Mouse (Mus musculus): Measurements from ENCODE around the gene Acvr1. TPM values are rescaled to one million over a fixed set of nuclear protein-coding genes. Genes with fewer than 3 reads are reported as not detected.
A peak's percentile ranks its signal among the peaks of the same experiment; 100 is the strongest.

Gene Acvr1
- polyA plus RNA-seq, 1 experiment from 2014 or later, result 4.8 TPM

DNA sequence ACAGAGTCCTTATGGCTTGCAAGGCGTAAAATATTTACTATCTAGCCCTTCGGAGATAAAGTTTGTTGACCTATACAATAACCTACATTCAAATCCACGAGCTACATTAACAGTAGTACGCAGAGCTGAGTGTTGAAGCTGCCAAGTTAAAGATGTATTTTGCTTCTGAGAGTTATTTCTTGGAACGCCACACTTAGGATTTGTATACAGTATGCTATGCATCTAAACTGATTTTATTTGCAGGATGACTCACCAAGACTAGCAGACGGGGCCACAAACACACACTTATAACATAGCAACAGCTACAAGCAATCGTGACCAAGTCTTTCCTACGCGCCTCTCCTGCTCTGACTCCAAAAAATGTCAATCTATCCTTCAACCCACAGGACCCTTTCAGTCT is 46.2 kb downstream of the Acvr1 start:
- 57% methylated on average over 9 of the region's 9 CpGs for WGBS
- no peak overlapping the region for H3K27ac ChIP-seq (ENCODE audit: low read length)

GRCm38 (mm10) chr2:58518517-58518916 is 48.4 kb downstream of the Acvr1 start:
- no peak overlapping the region for H3K4me2 ChIP-seq (ENCODE audit: low read depth, low read length)
- H3K27ac ChIP-seq (ENCODE audit: low read length), result no peak overlapping the region
- WGBS, result 73% methylated on average over 1 of the region's 1 CpGs
- H3K9me3 ChIP-seq (ENCODE audit: control insufficient read depth, low read length), result no peaks in the 10 kb centered on the region
- no peak for ATAC-seq (ENCODE audit: low read depth)
- no peak overlapping the region for H3K4me3 ChIP-seq (ENCODE audit: low read length)
- H3K4me1 ChIP-seq (replicated peaks; ENCODE audit: control insufficient read depth, insufficient read depth, low read length), result peaks cover 22% of the 10 kb centered on the region
- no peaks in the 10 kb centered on the region for H3K36me3 ChIP-seq (ENCODE audit: control insufficient read depth, insufficient read depth, low read length)
- H3K9ac ChIP-seq (ENCODE audit: low read length), result no peak overlapping the region
- H3K27me3 ChIP-seq (ENCODE audit: control insufficient read depth, insufficient read depth, low read depth, low read length), result no peaks in the 10 kb centered on the region

More for the DNA sequence above, 46.2 kb downstream of the Acvr1 start:
- no peak overlapping the region for H3K4me3 ChIP-seq (ENCODE audit: low read length)
- no peaks in the 10 kb centered on the region for H3K27me3 ChIP-seq (ENCODE audit: control insufficient read depth, insufficient read depth, low read depth, low read length)
- peaks cover 21% of the 10 kb centered on the region for H3K4me1 ChIP-seq (replicated peaks; ENCODE audit: control insufficient read depth, insufficient read depth, low read length)
- H3K4me2 ChIP-seq (ENCODE audit: low read depth, low read length), result no peak overlapping the region
- peak; percentile 50 for ATAC-seq (ENCODE audit: low read depth)
- no peaks in the 10 kb centered on the region for H3K9me3 ChIP-seq (ENCODE audit: control insufficient read depth, low read length)
- H3K9ac ChIP-seq (ENCODE audit: low read length), result no peak overlapping the region
- no peaks in the 10 kb centered on the region for H3K36me3 ChIP-seq (ENCODE audit: control insufficient read depth, insufficient read depth, low read length)

GRCm38 (mm10) chr2:58516920-58517319 is 50.0 kb downstream of the Acvr1 start:
- Histone ChIP-seq H3K4me3 (ENCODE audit: low read length) (no peak overlapping the region), H3K9ac (ENCODE audit: low read length) (no peak overlapping the region), H3K4me2 (ENCODE audit: low read depth, low read length) (0 out of 2 replicates have a peak overlapping the region, but pooled peaks have one; percentile 49), H3K36me3 (ENCODE audit: control insufficient read depth, insufficient read depth, low read length) (no peaks in the 10 kb centered on the region), H3K9me3 (ENCODE audit: control insufficient read depth, low read length) (no peaks in the 10 kb centered on the region), H3K27ac (ENCODE audit: low read length) (peak overlapping the region; percentile 3; the same call in 1 of the 2 replicates), H3K4me1 (replicated peaks; ENCODE audit: control insufficient read depth, insufficient read depth, low read length) (peaks cover 19% of the 10 kb centered on the region), H3K27me3 (ENCODE audit: control insufficient read depth, insufficient read depth, low read depth, low read length) (no peaks in the 10 kb centered on the region)
- ATAC-seq (ENCODE audit: low read depth), result no peak; the same call in 1 of the 2 replicates
- WGBS, result 36% methylated on average over 6 of the region's 6 CpGs

GRCm38 (mm10) chr2:58516000-58516399 is 51.0 kb downstream of the Acvr1 start:
- H3K9ac ChIP-seq (ENCODE audit: low read length), result peak overlapping the region; percentile 31
- H3K27me3 ChIP-seq (ENCODE audit: control insufficient read depth, insufficient read depth, low read depth, low read length), result no peaks in the 10 kb centered on the region
- H3K4me3 ChIP-seq (ENCODE audit: low read length), result peak overlapping the region; percentile 19
- WGBS, result 17% methylated on average over 15 of the region's 15 CpGs
- H3K36me3 ChIP-seq (ENCODE audit: control insufficient read depth, insufficient read depth, low read length), result no peaks in the 10 kb centered on the region
- no peak overlapping the region; the same call in 1 of the 2 replicates for H3K27ac ChIP-seq (ENCODE audit: low read length)
- peak; percentile 44 for ATAC-seq (ENCODE audit: low read depth)
- H3K4me2 ChIP-seq (ENCODE audit: low read depth, low read length), result peak overlapping the region; percentile 49
- H3K4me1 ChIP-seq (replicated peaks; ENCODE audit: control insufficient read depth, insufficient read depth, low read length), result peaks cover 19% of the 10 kb centered on the region
- no peaks in the 10 kb centered on the region for H3K9me3 ChIP-seq (ENCODE audit: control insufficient read depth, low read length)

DNA sequence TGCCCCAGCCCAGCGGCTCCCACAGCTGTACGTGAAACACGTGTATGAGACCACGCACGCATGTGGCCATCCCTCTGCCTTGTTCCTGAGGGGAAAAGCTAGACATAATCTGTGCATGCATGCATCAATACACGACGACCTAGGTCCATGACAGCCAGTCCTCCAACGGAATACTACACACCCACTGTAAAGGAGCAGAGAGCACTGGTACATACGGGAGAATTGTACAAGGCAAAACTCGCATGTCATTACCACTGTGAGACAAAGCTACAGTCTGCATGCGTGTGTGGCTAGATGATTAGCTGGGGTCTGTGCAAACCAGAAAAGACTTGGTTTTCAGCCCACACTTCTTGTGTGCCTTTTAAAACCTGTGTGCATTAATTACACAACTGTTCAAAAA is 52.5 kb downstream of the Acvr1 start:
- ATAC-seq (ENCODE audit: low read depth), result no peak
- no peak overlapping the region for H3K9ac ChIP-seq (ENCODE audit: low read length)
- WGBS, result 95% methylated on average over 11 of the region's 11 CpGs
- H3K4me1 ChIP-seq (replicated peaks; ENCODE audit: control insufficient read depth, insufficient read depth, low read length), result peaks cover 23% of the 10 kb centered on the region
- no peaks in the 10 kb centered on the region for H3K27me3 ChIP-seq (ENCODE audit: control insufficient read depth, insufficient read depth, low read depth, low read length)
- H3K4me2 ChIP-seq (ENCODE audit: low read depth, low read length), result no peak overlapping the region
- no peaks in the 10 kb centered on the region for H3K36me3 ChIP-seq (ENCODE audit: control insufficient read depth, insufficient read depth, low read length)
- no peak overlapping the region for H3K27ac ChIP-seq (ENCODE audit: low read length)
- H3K9me3 ChIP-seq (ENCODE audit: control insufficient read depth, low read length), result no peaks in the 10 kb centered on the region
- H3K4me3 ChIP-seq (ENCODE audit: low read length), result no peak overlapping the region

- no peak overlapping the region for H3K4me2 ChIP-seq (ENCODE audit: low read depth, low read length)
These were observed 53.7 kb downstream of the Acvr1 start for GRCm38 (mm10) chr2:58513212-58513611.

DNA sequence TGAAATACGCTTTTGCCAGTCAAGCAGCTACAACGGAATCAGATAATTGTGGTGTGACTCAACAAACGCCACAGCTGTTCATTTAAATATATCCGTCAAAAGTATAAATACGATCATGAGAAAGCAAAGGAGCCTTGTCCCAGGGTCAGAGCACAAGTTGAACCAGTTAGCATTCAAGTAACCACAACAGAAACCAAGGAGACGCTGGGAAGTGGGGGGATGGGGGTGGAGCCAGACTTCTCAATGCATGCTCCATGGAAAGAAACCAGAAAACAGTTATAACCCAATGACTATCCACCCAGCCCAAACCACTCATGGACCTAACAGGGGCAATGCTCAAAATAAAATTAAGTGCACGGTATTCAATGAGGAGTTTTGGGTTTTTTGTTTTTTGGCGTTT is 56.8 kb downstream of the Acvr1 start:
- Histone ChIP-seq H3K27ac (ENCODE audit: low read length) (no peak overlapping the region), H3K9ac (ENCODE audit: low read length) (no peak overlapping the region), H3K4me3 (ENCODE audit: low read length) (no peak overlapping the region), H3K4me1 (replicated peaks; ENCODE audit: control insufficient read depth, insufficient read depth, low read length) (0 out of 2 replicates have a peak, but pooled peaks cover 5% of the 10 kb centered on the region), H3K27me3 (ENCODE audit: control insufficient read depth, insufficient read depth, low read depth, low read length) (no peaks in the 10 kb centered on the region), H3K4me2 (ENCODE audit: low read depth, low read length) (peak overlapping the region; percentile 11; the same call in 1 of the 2 replicates), H3K36me3 (ENCODE audit: control insufficient read depth, insufficient read depth, low read length) (no peaks in the 10 kb centered on the region), H3K9me3 (ENCODE audit: control insufficient read depth, low read length) (no peaks in the 10 kb centered on the region)
- 65% methylated on average over 8 of the region's 8 CpGs for WGBS
- no peak for ATAC-seq (ENCODE audit: low read depth)

More at GRCm38 (mm10) chr2:58513212-58513611, 53.7 kb downstream of the Acvr1 start:
- Histone ChIP-seq H3K4me1 (replicated peaks; ENCODE audit: control insufficient read depth, insufficient read depth, low read length) (peaks cover 23% of the 10 kb centered on the region), H3K36me3 (ENCODE audit: control insufficient read depth, insufficient read depth, low read length) (no peaks in the 10 kb centered on the region), H3K27ac (ENCODE audit: low read length) (no peak overlapping the region), H3K4me3 (ENCODE audit: low read length) (no peak overlapping the region), H3K27me3 (ENCODE audit: control insufficient read depth, insufficient read depth, low read depth, low read length) (no peaks in the 10 kb centered on the region), H3K9me3 (ENCODE audit: control insufficient read depth, low read length) (no peaks in the 10 kb centered on the region), H3K9ac (ENCODE audit: low read length) (no peak overlapping the region)
- 55% methylated on average over 3 of the region's 3 CpGs for WGBS
- ATAC-seq (ENCODE audit: low read depth), result no peak

- WGBS, result 89% methylated on average over 9 of the region's 9 CpGs
- Histone ChIP-seq H3K4me2 (ENCODE audit: low read depth, low read length) (no peak overlapping the region), H3K27me3 (ENCODE audit: control insufficient read depth, insufficient read depth, low read depth, low read length) (no peaks in the 10 kb centered on the region), H3K4me1 (replicated peaks; ENCODE audit: control insufficient read depth, insufficient read depth, low read length) (0 out of 2 replicates have a peak, but pooled peaks cover 5% of the 10 kb centered on the region), H3K9me3 (ENCODE audit: control insufficient read depth, low read length) (no peaks in the 10 kb centered on the region), H3K9ac (ENCODE audit: low read length) (no peak overlapping the region), H3K27ac (ENCODE audit: low read length) (no peak overlapping the region), H3K36me3 (ENCODE audit: control insufficient read depth, insufficient read depth, low read length) (no peaks in the 10 kb centered on the region), H3K4me3 (ENCODE audit: low read length) (no peak overlapping the region)
- ATAC-seq (ENCODE audit: low read depth), result no peak
These were observed 61.5 kb downstream of the Acvr1 start for GRCm38 (mm10) chr2:58505306-58506090.

DNA sequence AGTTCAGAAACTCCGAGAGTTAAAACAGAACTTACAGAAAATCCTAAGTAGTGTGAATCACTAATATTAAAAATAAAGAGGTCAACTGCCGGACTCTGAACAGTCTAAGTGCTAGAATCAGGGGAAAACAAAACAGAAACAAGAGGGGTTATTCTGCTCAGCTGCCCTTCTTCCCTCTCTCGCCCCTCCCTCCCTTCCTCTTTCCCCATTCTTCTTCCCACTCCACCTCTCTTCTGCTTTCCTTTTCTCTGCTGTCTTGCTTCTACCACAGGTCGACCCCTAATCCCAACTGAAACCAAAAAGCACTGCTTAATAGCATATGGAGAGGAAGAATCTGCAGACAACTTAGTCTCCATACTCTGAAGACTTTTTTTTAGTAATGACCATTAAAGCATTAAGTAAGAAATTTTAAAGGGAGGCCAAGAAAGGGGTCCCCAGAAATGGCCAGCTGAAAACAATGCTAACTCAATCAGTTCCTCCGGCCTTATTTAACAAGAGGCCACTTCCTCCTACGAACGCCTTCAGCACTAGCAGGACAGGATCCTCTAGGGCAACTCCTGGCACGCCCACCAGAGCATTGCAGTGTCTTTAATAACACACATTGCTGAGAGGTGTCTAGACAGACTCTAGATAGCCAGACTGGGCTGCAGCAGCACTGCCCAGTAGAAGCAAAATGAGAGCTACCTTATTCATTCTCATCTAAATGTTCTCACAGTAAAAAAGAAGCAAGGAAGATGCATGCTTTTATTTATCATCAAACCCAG is 70.1 kb downstream of the Acvr1 start:
- Histone ChIP-seq H3K4me3 (ENCODE audit: low read length) (no peak overlapping the region), H3K9ac (ENCODE audit: low read length) (no peak overlapping the region), H3K9me3 (ENCODE audit: control insufficient read depth, low read length) (no peaks in the 10 kb centered on the region), H3K4me1 (replicated peaks; ENCODE audit: control insufficient read depth, insufficient read depth, low read length) (no peaks in the 10 kb centered on the region; the same call in 1 of the 2 replicates), H3K36me3 (ENCODE audit: control insufficient read depth, insufficient read depth, low read length) (no peaks in the 10 kb centered on the region), H3K27ac (ENCODE audit: low read length) (no peak overlapping the region), H3K4me2 (ENCODE audit: low read depth, low read length) (no peak overlapping the region), H3K27me3 (ENCODE audit: control insufficient read depth, insufficient read depth, low read depth, low read length) (no peaks in the 10 kb centered on the region)
- 62% methylated on average over 8 of the region's 8 CpGs for WGBS
- no peak for ATAC-seq (ENCODE audit: low read depth)
